Mouse (Mus musculus): ENCODE measurements around the gene Rev3l. TPM values are rescaled to one million over a fixed set of nuclear protein-coding genes. Genes with fewer than 3 reads are reported as not detected.

Gene Rev3l
- polyA plus RNA-seq, 1 experiment from 2014 or later = 23.7 TPM

DNA sequence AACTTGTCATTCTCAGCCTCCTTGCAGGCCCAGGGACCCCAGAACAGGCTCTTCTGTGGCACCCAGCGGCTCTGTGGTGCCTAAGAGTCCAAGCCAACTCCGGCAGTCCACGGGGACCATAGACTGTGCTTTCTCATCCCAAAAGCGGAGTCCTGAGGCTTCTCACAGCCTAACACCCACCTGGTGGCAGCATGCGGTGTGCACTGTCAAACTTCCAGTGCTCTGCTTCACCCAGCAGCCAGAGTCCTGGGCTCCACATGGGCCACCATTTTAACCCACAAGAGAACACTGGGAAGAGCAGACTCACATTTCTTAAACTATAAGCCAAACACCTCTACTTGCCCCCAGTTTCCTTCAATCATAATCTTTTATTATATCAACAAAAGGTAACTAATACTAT lies 15.0 kb upstream of the Rev3l start:
- Histone ChIP-seq H3K4me1 (replicated peaks; ENCODE audit: control insufficient read depth, insufficient read depth, low read length) (no peaks in the 10 kb centered on the region), H3K9ac (ENCODE audit: low read depth, low read length) (no peak overlapping the region), H3K36me3 (ENCODE audit: control insufficient read depth, insufficient read depth, low read length) (no peaks in the 10 kb centered on the region), H3K27ac (ENCODE audit: low read depth, low read length) (no peak overlapping the region), H3K4me3 (ENCODE audit: low read depth, low read length) (no peak overlapping the region), H3K27me3 (ENCODE audit: control insufficient read depth, insufficient read depth, low read length) (no peaks in the 10 kb centered on the region), H3K4me2 (replicated peaks; ENCODE audit: low read depth, low read length) (no peak overlapping the region), H3K9me3 (ENCODE audit: control insufficient read depth, low read length) (no peaks in the 10 kb centered on the region)
- 77% methylated on average over 5 of the region's 5 CpGs for WGBS
- no peak for DNase-seq (ENCODE audit: low spot score)
- ATAC-seq (ENCODE audit: low FRiP score) = no peak

DNA sequence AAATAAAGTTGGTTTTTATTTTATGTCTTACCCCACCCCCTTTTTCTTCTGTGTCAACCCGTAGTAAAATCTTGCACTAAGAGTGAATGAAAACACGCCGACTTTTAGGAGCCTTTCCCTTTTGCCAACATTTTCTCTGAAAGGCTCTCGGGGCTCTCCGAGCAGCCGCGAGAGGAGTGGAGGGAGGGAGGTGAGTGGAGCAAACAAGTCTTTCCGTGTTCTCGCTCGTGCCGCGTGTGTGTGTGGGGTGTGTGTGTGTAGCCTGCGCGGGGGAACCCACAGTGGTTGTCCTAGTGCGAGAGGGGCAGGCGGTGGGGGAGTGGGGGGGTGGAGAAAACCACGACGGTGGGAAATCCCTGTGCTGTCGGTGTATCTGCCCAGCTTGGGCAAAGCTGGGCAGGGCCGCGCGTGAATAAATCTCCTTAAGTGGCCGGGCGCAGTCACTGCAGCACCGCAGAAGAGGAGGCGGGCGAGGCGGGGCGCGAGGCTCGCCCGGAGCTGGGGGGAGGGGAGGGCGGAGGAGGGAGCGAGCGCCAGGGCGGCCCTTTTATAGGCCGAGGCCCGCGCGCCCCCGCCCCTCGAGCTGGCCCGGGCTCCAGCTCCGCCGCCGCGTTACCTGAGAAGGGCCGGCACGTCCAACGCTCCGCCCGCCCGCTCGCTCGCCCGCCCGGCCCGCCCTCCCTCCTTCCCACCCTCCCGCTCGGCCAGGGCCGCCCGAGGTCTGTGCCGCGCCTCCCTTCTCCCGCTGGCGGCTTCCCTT lies 762 bp upstream of the Rev3l start:
- DNase-seq (ENCODE audit: low spot score) (peak; percentile 95), ATAC-seq (ENCODE audit: low FRiP score) (peak; percentile 93)
- Histone ChIP-seq H3K36me3 (ENCODE audit: control insufficient read depth, insufficient read depth, low read length) (no peaks in the 10 kb centered on the region), H3K4me3 (ENCODE audit: low read depth, low read length) (peak overlapping the region; percentile 88), H3K4me1 (replicated peaks; ENCODE audit: control insufficient read depth, insufficient read depth, low read length) (no peaks in the 10 kb centered on the region), H3K4me2 (replicated peaks; ENCODE audit: low read depth, low read length) (peak overlapping the region; percentile 54), H3K27ac (ENCODE audit: low read depth, low read length) (peak overlapping the region; percentile 99), H3K9me3 (ENCODE audit: control insufficient read depth, low read length) (no peaks in the 10 kb centered on the region), H3K27me3 (ENCODE audit: control insufficient read depth, insufficient read depth, low read length) (no peaks in the 10 kb centered on the region), H3K9ac (ENCODE audit: low read depth, low read length) (peak overlapping the region; percentile 95)
- under 1% methylated on average over 48 of the region's 66 CpGs for WGBS

DNA sequence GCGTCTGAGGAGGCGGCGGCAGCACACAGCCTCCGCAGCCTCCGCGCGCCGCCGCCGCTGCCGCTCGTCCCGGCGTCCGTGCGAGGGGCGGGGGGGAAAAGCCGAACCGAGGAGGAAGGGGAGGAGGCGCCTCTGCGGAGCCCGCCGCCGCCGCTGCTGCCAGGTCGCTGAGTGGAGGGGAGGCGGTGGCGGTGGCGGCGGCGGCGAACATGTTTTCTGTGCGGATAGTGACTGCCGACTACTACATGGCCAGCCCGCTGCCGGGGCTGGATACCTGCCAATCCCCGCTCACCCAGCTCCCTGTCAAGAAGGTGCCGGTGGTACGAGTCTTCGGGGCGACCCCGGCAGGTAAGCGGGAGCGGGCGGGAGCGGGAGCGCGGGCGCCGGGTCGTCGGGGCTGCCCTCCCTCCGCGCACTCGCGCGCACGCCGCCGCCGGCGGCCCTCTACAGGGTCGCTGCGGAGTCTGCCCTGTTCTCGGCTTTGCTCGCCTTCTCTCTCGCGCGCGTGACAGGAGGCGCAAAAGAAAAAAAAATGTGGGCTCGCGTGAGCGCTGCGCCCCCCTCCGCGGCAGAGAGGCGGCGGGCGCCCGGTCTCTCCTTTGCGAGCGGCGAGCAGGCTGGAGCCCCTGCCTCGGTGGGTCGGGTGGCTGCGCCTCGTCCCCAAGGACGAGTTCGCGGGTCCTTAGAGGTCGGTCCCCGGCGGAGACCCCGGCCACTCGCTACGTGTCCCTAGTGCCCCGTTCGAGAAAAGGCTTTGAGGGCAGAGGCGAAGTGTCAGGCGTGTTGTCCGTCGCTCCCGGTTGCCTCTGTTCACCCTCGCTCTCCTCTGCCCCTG lies 565 bp downstream of the Rev3l start:
- Histone ChIP-seq H3K36me3 (ENCODE audit: control insufficient read depth, insufficient read depth, low read length) (no peaks in the 10 kb centered on the region), H3K4me3 (ENCODE audit: low read depth, low read length) (peak overlapping the region; percentile 88), H3K4me2 (replicated peaks; ENCODE audit: low read depth, low read length) (peak overlapping the region; percentile 55), H3K4me1 (replicated peaks; ENCODE audit: control insufficient read depth, insufficient read depth, low read length) (no peaks in the 10 kb centered on the region), H3K9me3 (ENCODE audit: control insufficient read depth, low read length) (no peaks in the 10 kb centered on the region), H3K27me3 (ENCODE audit: control insufficient read depth, insufficient read depth, low read length) (no peaks in the 10 kb centered on the region), H3K9ac (ENCODE audit: low read depth, low read length) (peak overlapping the region; percentile 95), H3K27ac (ENCODE audit: low read depth, low read length) (peak overlapping the region; percentile 99)
- ATAC-seq (ENCODE audit: low FRiP score) (peak; percentile 63), DNase-seq (ENCODE audit: low spot score) (peak; percentile 85)
- under 1% methylated on average over 53 of the region's 105 CpGs for WGBS

DNA sequence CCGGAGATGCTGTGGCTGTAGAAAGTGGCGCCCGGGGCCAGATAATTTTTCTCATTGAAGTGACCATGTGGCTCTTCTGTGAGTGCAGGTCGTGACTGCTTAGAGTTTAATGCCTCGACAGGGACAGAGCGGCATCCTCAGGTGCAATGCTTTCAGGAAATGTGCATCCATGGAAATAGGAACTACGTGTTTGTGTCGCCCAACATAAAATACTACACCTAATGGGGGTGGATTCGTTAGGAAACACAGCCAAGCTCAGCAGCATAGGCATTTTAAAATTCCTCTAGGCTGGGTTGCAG lies 1.1 kb downstream of the Rev3l start:
- Histone ChIP-seq H3K27me3 (ENCODE audit: control insufficient read depth, insufficient read depth, low read length) (no peaks in the 10 kb centered on the region), H3K4me3 (ENCODE audit: low read depth, low read length) (peak overlapping the region; percentile 88), H3K4me1 (replicated peaks; ENCODE audit: control insufficient read depth, insufficient read depth, low read length) (no peaks in the 10 kb centered on the region), H3K9ac (ENCODE audit: low read depth, low read length) (peak overlapping the region; percentile 95), H3K27ac (ENCODE audit: low read depth, low read length) (peak overlapping the region; percentile 99), H3K4me2 (replicated peaks; ENCODE audit: low read depth, low read length) (peak overlapping the region; percentile 55), H3K9me3 (ENCODE audit: control insufficient read depth, low read length) (no peaks in the 10 kb centered on the region), H3K36me3 (ENCODE audit: control insufficient read depth, insufficient read depth, low read length) (no peaks in the 10 kb centered on the region)
- ATAC-seq (ENCODE audit: low FRiP score) = no peak
- under 1% methylated on average over 9 of the region's 9 CpGs for WGBS
- DNase-seq (ENCODE audit: low spot score) = peak; percentile 79

DNA sequence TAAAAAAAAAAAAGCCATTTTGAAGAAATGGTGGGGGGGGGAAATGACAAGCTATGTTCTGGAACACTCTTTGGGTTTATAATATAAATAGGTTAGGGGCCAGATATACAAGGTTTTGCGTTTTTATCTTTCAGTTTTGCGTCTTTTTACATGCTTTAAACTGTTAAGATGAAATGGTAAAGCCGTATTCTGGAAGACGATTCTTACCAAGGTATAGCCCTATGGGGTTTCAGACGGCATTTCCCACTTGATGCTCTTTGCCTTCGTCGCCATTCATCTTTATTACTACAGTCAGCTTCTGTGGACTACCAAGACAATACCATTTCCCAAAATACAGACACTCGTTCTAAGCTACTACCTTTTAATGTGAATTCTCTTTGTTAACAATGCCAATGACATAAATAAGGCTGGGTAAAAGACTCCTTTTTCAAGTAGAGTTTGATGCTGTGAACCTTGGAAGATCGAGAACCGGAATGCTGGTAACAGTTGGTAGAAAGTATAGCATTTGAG lies 1.6 kb downstream of the Rev3l start:
- peak overlapping the region; percentile 55 for H3K4me2 ChIP-seq (replicated peaks; ENCODE audit: low read depth, low read length)
- 26% methylated on average over 10 of the region's 10 CpGs for WGBS
- no peaks in the 10 kb centered on the region for H3K4me1 ChIP-seq (replicated peaks; ENCODE audit: control insufficient read depth, insufficient read depth, low read length)
- H3K36me3 ChIP-seq (ENCODE audit: control insufficient read depth, insufficient read depth, low read length) = no peaks in the 10 kb centered on the region
- no peaks in the 10 kb centered on the region for H3K9me3 ChIP-seq (ENCODE audit: control insufficient read depth, low read length)
- ATAC-seq (ENCODE audit: low FRiP score) = no peak
- H3K27ac ChIP-seq (ENCODE audit: low read depth, low read length) = peak overlapping the region; percentile 99; the same call in 1 of the 2 replicates
- peak overlapping the region; percentile 95 for H3K9ac ChIP-seq (ENCODE audit: low read depth, low read length)
- peak overlapping the region; percentile 88 for H3K4me3 ChIP-seq (ENCODE audit: low read depth, low read length)
- H3K27me3 ChIP-seq (ENCODE audit: control insufficient read depth, insufficient read depth, low read length) = no peaks in the 10 kb centered on the region
- peak; percentile 14 for DNase-seq (ENCODE audit: low spot score)

DNA sequence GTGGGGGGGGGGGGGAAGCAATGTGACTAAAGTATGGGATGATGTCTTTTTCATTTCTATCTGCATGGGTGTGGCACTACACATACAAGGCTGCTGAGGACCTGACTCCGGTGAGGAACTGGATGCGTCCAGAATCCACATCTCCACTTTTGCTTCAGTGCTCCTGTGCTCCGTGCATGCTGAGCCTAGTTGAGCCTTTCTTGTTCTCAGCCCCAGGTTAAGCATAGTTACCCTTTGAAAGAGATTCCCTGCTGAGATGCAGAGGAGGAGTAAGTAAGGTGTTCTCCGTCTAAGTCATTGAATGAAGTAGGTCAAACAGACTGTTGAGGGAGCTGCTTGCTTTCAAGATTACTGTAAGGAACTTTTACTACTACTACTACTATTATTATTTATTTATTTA lies 4.3 kb downstream of the Rev3l start:
- H3K36me3 ChIP-seq (ENCODE audit: control insufficient read depth, insufficient read depth, low read length) = no peaks in the 10 kb centered on the region
- H3K27me3 ChIP-seq (ENCODE audit: control insufficient read depth, insufficient read depth, low read length) = no peaks in the 10 kb centered on the region
- ATAC-seq (ENCODE audit: low FRiP score) = no peak
- DNase-seq (ENCODE audit: low spot score) = no peak
- WGBS = 68% methylated on average over 4 of the region's 4 CpGs
- H3K4me1 ChIP-seq (replicated peaks; ENCODE audit: control insufficient read depth, insufficient read depth, low read length) = no peaks in the 10 kb centered on the region
- H3K4me2 ChIP-seq (replicated peaks; ENCODE audit: low read depth, low read length) = no peak overlapping the region
- H3K9ac ChIP-seq (ENCODE audit: low read depth, low read length) = no peak overlapping the region
- no peak overlapping the region for H3K27ac ChIP-seq (ENCODE audit: low read depth, low read length)
- no peak overlapping the region for H3K4me3 ChIP-seq (ENCODE audit: low read depth, low read length)
- no peaks in the 10 kb centered on the region for H3K9me3 ChIP-seq (ENCODE audit: control insufficient read depth, low read length)

DNA sequence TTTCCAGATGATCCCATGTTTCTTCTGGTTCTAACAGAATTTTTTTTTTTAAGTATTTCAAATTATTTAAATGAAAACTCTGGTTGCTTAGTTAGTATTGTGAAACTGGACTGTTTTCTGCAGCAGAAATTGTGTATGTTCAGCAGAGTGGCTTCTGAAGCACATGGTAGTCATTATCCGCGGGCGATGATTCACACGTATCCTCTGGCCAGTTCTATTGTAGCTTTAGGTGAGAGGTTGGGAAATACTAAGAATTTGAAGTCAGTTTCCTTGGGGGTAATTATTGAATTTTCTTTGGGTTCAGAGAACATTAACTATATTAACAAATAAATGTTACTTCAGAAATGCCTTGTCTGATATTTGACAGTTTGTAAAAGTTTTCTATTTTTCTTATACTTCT lies 10.1 kb downstream of the Rev3l start:
- DNase-seq (ENCODE audit: low spot score) (no peak), ATAC-seq (ENCODE audit: low FRiP score) (no peak)

DNA sequence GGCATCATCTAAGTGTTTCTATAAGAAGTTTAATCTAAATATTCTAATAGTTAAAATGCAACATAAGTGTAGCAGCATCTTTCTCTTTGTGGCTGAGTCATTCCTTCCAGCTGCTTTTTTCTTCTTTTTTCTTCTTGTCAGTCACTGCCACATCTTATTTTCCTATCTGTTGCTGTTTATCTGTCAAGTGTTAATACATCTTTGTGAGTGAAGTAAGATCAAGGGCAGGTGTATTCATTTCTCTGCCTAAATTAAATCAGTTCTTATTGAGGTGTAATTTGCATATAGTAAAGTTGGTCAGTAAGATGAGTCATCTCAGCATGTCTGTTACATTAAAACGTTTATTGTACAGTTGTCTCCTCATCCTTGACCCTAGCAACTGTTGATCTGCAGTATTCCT lies 32.8 kb downstream of the Rev3l start:
- Histone ChIP-seq H3K36me3 (ENCODE audit: control insufficient read depth, insufficient read depth, low read length) (no peaks in the 10 kb centered on the region), H3K4me2 (replicated peaks; ENCODE audit: low read depth, low read length) (no peak overlapping the region)
- WGBS = 96% methylated on average over 1 of the region's 1 CpGs

More for the DNA sequence above, 10.1 kb downstream of the Rev3l start:
- no peak overlapping the region for H3K9ac ChIP-seq (ENCODE audit: low read depth, low read length)
- H3K27ac ChIP-seq (ENCODE audit: low read depth, low read length) = no peak overlapping the region
- no peaks in the 10 kb centered on the region for H3K9me3 ChIP-seq (ENCODE audit: control insufficient read depth, low read length)
- no peaks in the 10 kb centered on the region for H3K27me3 ChIP-seq (ENCODE audit: control insufficient read depth, insufficient read depth, low read length)
- H3K4me3 ChIP-seq (ENCODE audit: low read depth, low read length) = no peak overlapping the region
- no peak overlapping the region for H3K4me2 ChIP-seq (replicated peaks; ENCODE audit: low read depth, low read length)
- WGBS = 72% methylated on average over 4 of the region's 4 CpGs
- no peaks in the 10 kb centered on the region for H3K4me1 ChIP-seq (replicated peaks; ENCODE audit: control insufficient read depth, insufficient read depth, low read length)
- H3K36me3 ChIP-seq (ENCODE audit: control insufficient read depth, insufficient read depth, low read length) = no peaks in the 10 kb centered on the region

More for the DNA sequence above, 32.8 kb downstream of the Rev3l start:
- Histone ChIP-seq H3K27ac (ENCODE audit: low read depth, low read length) (no peak overlapping the region), H3K4me1 (replicated peaks; ENCODE audit: control insufficient read depth, insufficient read depth, low read length) (no peaks in the 10 kb centered on the region; the same call in 1 of the 2 replicates), H3K9me3 (ENCODE audit: control insufficient read depth, low read length) (no peaks in the 10 kb centered on the region), H3K27me3 (ENCODE audit: control insufficient read depth, insufficient read depth, low read length) (no peaks in the 10 kb centered on the region), H3K9ac (ENCODE audit: low read depth, low read length) (no peak overlapping the region), H3K4me3 (ENCODE audit: low read depth, low read length) (no peak overlapping the region)
- DNase-seq (ENCODE audit: low spot score) = no peak
- no peak for ATAC-seq (ENCODE audit: low FRiP score)
